Mouse (Mus musculus): ENCODE results near the gene Tti1. TPM values are rescaled to one million over a fixed set of nuclear protein-coding genes. Genes with fewer than 3 reads are reported as not detected.

Gene Tti1
- total RNA-seq (2012; rRNA removed): 18.2 and 19.3 TPM in 2 replicates
- polyA plus RNA-seq (2012; ENCODE audit: insufficient read depth in 1 of 2, insufficient read length in 2 of 2, low read depth in 1 of 2, low replicate concordance in 2 of 2, missing spikeins in 1 of 2): 10 to 100 TPM in 1 of 2 experiments, not detected in 1; 26.5 TPM

DNA sequence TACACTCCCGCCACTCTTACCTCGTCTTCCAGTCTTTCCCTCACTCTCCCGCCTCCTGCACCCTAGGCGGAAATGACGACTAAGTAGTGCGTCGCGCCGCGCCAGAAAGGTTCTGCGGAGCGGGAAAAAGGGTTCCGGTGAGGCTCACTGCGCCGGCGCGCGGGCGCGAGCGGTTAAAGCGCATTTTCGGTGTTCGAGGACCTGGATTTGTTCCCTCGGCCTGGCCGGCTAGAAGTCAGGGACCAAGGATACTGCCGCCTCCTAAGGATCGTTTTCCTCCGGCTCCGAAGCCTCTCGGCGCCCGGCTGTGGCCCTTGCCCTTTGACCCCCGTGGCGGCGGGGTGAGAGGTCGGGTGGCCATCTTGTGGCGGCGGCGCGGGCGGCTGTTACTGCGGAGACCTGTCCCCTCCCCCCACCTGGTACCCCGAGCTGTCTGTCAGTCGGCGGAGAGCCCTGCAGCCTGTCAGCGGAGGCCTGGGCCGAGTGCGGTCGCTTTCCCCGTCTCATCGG is at the start of gene Tti1, which contains the start of gene Rprd1b:
TSS of gene Tti1 (minus strand) at position 80 of the 510 bp plus-strand sequence.
TSS of gene Rprd1b (plus strand) at position 144 of the 510 bp plus-strand sequence.
- H3K9me3 ChIP-seq (replicated peaks; ENCODE audit: insufficient read depth, low read length): no peaks in the 10 kb centered on the region
- no peaks in the 10 kb centered on the region for H3K27me3 ChIP-seq (ENCODE audit: control insufficient read depth in 1 of 2, insufficient read depth in 2 of 2, low read length in 2 of 2)
- peaks cover 55% of the 10 kb centered on the region for H3K79me2 ChIP-seq (ENCODE audit: control insufficient read depth, insufficient read depth, low read length, poor library complexity)
- H3K4me1 ChIP-seq (ENCODE audit: control insufficient read depth in 1 of 2, insufficient read depth in 2 of 2, low read length in 2 of 2): peaks cover 20 to 21% of the 10 kb centered on the region in 2 experiments
- peak within 1 kb of the TSS; percentile 87 for H3K27ac ChIP-seq (ENCODE audit: control insufficient read depth, low read depth, low read length)
- H3K9ac ChIP-seq (ENCODE audit: control insufficient read depth, low read depth, low read length, poor library complexity, severe bottlenecking): peak within 1 kb of the TSS; percentile 95
- H3K36me3 ChIP-seq (ENCODE audit: control insufficient read depth in 1 of 2, insufficient read depth in 2 of 2, low read length in 2 of 2): peaks cover 0 to 31% of the 10 kb centered on the region in 2 experiments; a peak in 2 of 4 replicates
- peak within 1 kb of the TSS; percentile 86 to 94 for H3K4me3 ChIP-seq (ENCODE audit: control insufficient read depth in 1 of 2, insufficient read depth in 1 of 2, low read depth in 2 of 2, low read length in 2 of 2)
- peak; percentile 96 for DNase-seq (ENCODE audit: low read depth, low spot score)
- TF ChIP-seq JUND (IDR thresholded peaks at IDR 0.05; ENCODE audit: low read depth, low read length) (no peak), GATA1 (IDR thresholded peaks at IDR 0.05; ENCODE audit: low read depth, low read length) (no peak), RCOR1 (IDR thresholded peaks at IDR 0.05; ENCODE audit: low read depth, low read length) (no peak), GABPA (IDR thresholded peaks at IDR 0.05; ENCODE audit: low read depth, low read length) (no peak), TCF12 (IDR thresholded peaks at IDR 0.05; ENCODE audit: low read depth, low read length) (no peak), ZMIZ1 (IDR thresholded peaks at IDR 0.05; ENCODE audit: low read depth, low read length) (no peak), NRF1 (IDR thresholded peaks at IDR 0.05; ENCODE audit: insufficient read depth, low read depth, low read length, poor library complexity, severe bottlenecking) (peak; percentile 95), MYC (IDR thresholded peaks at IDR 0.05; ENCODE audit: low read depth, low read length) (no peak), CHD1 (IDR thresholded peaks at IDR 0.05; ENCODE audit: low read depth, low read length) (no peak), USF1 (IDR thresholded peaks at IDR 0.05; ENCODE audit: low read depth, low read length) (no peak), KAT2A (conservative IDR thresholded peaks at IDR 0.05; ENCODE audit: low read depth, low read length) (peak; percentile 77), POLR2A (IDR thresholded peaks at IDR 0.05; ENCODE audit: control insufficient read depth in 1 of 2, insufficient read depth in 1 of 2, low read depth in 1 of 2, low read length in 2 of 2, poor library complexity in 1 of 2) (peak; percentile 36 to 82; a peak in 2 of 4 replicates), ZNF384 (IDR thresholded peaks at IDR 0.05; ENCODE audit: low read depth, low read length) (no peak), RAD21 (IDR thresholded peaks at IDR 0.05; ENCODE audit: low read depth, low read length) (no peak), MEF2A (IDR thresholded peaks at IDR 0.05; ENCODE audit: extremely low read depth, insufficient replicate concordance, low read depth, low read length, poor library complexity, severe bottlenecking) (no peak), SMC3 (IDR thresholded peaks at IDR 0.05; ENCODE audit: low read depth, low read length) (no peak), E2F4 (IDR thresholded peaks at IDR 0.05; ENCODE audit: borderline replicate concordance, low read depth, low read length) (peak; percentile 97), ELF1 (IDR thresholded peaks at IDR 0.05; ENCODE audit: low read depth, low read length) (peak; percentile 78), MAZ (IDR thresholded peaks at IDR 0.05; ENCODE audit: low read depth, low read length) (peak; percentile 68; the same call in 1 of the 2 replicates), UBTF (IDR thresholded peaks at IDR 0.05; ENCODE audit: borderline replicate concordance, insufficient read depth, low read depth, low read length) (no peak), POLR2AphosphoS5 (IDR thresholded peaks at IDR 0.05; ENCODE audit: borderline replicate concordance, low read depth, low read length) (no peak), ZC3H11A (IDR thresholded peaks at IDR 0.05; ENCODE audit: low read depth, low read length) (no peak), SIN3A (IDR thresholded peaks at IDR 0.05; ENCODE audit: low read length) (peak; percentile 92), ZKSCAN1 (IDR thresholded peaks at IDR 0.05; ENCODE audit: low read depth, low read length) (no peak), USF2 (IDR thresholded peaks at IDR 0.05; ENCODE audit: borderline replicate concordance in 1 of 2, insufficient read depth in 1 of 2, low read depth in 1 of 2, low read length in 2 of 2) (no peak), CTCF (IDR thresholded peaks at IDR 0.05 in 2 of 3, conservative IDR thresholded peaks at IDR 0.05 in 1 of 3; ENCODE audit: control insufficient read depth in 1 of 3, insufficient read depth in 1 of 3, low read depth in 2 of 3, low read length in 3 of 3, poor library complexity in 1 of 3, severe bottlenecking in 1 of 3) (no peak), MAX (IDR thresholded peaks at IDR 0.05; ENCODE audit: low read length) (peak; percentile 76), MYB (IDR thresholded peaks at IDR 0.05; ENCODE audit: low read depth, low read length) (peak; percentile 54), HCFC1 (IDR thresholded peaks at IDR 0.05; ENCODE audit: low read depth, low read length) (peak; percentile 95), NELFE (IDR thresholded peaks at IDR 0.05; ENCODE audit: low read depth, low read length) (peak; percentile 74), POLR2AphosphoS2 (IDR thresholded peaks at IDR 0.05; ENCODE audit: low read length) (peak; percentile 49; the same call in 1 of the 2 replicates), BHLHE40 (IDR thresholded peaks at IDR 0.05; ENCODE audit: borderline replicate concordance, low read depth, low read length) (no peak), TAL1 (IDR thresholded peaks at IDR 0.05; ENCODE audit: low read length) (no peak), MXI1 (IDR thresholded peaks at IDR 0.05; ENCODE audit: low read depth, low read length) (peak; percentile 59; the same call in 1 of the 2 replicates), EP300 (IDR thresholded peaks at IDR 0.05; ENCODE audit: low read depth in 1 of 2, low read length in 2 of 2) (peak in 1 of 2 experiments; percentile 32; a peak in 1 of 4 replicates), MAFK (IDR thresholded peaks at IDR 0.05; ENCODE audit: borderline replicate concordance, low read depth, low read length) (no peak)

All from MEL (cell line).